Mouse (Mus musculus) monocyte, adult 5-6 weeks (primary cell): Measurements from ENCODE around the gene Amy2a2. TPM values are rescaled to one million over a fixed set of nuclear protein-coding genes. Genes with fewer than 3 reads are reported as not detected.
A peak's percentile ranks its signal among the peaks of the same experiment; 100 is the strongest.
"Not testable (repeated sequence)": the region's sequence is repeated elsewhere in the genome, so short reads cannot be mapped to it uniquely, and the experiment has no call there.

Source experiments
- ATAC-seq: fragments of 153-309, 156-312 bp; replicated peaks from 2 replicates; pipeline ENCODE4 v1.8.0; 2017; ENCODE audit warnings: mild to moderate bottlenecking; ENCODE audit not compliant: low TSS enrichment, insufficient number of reproducible peaks, severe bottlenecking, poor library complexity, low FRiP score
- total RNA-seq: library from RNA; stranded (forward); fragments of 200-1000, 200-491, 200-594 nt; gene quantifications from 3 replicates; pipeline ENCODE4 v1.2.3, GENCODE M21; 2017

Gene Amy2a2
- not detected in 3 replicates for total RNA-seq

GRCm38 (mm10) chr3:113356558-113356957, at the start of gene Amy2a2:
Amy2a2 (minus strand) TSS chr3:113356658.
- not testable (repeated sequence) for ATAC-seq

- ATAC-seq = peak; percentile 31; the same call in 1 of the 2 replicates
Measured at GRCm38 (mm10) chr3:113345484-113345883, 11.0 kb downstream of the Amy2a2 start.

GRCm38 (mm10) chr3:113323952-113324351, 32.5 kb downstream of the Amy2a2 start, which contains the start of gene Amy2a3:
Amy2a3 (minus strand) TSS chr3:113324052.
- ATAC-seq = not testable (repeated sequence)

- ATAC-seq = peak; percentile 40; the same call in 1 of the 2 replicates
Measured at GRCm38 (mm10) chr3:113312937-113313336, 43.5 kb downstream of the Amy2a2 start.

Other genes starting within 250 kb of the Amy2a2 start
- gene Amy2a5, start 97.8 kb downstream of the Amy2a2 start, total RNA-seq = not detected in 3 replicates
- not detected in 3 replicates for gene Amy2a4, start 65.2 kb downstream of the Amy2a2 start, total RNA-seq
- gene Amy2a3, start 32.6 kb downstream of the Amy2a2 start, total RNA-seq = not detected in 3 replicates
- gene Amy2a1, start 175.8 kb upstream of the Amy2a2 start, total RNA-seq = not detected in 3 replicates